Mouse (Mus musculus) neural tube, embryonic 11.5 days (tissue): ENCODE data around the gene Aox2. TPM values are rescaled to one million over a fixed set of nuclear protein-coding genes. Genes with fewer than 3 reads are reported as not detected.

Source experiments
- ATAC-seq: fragments of 200-750 bp; cut with Nextera tagmentation; 2 replicates; pipeline ENCODE4 v1.8.0; 2017; ENCODE audit warnings: moderate number of reproducible peaks, mild to moderate bottlenecking, moderate TSS enrichment, moderate library complexity; ENCODE audit not compliant: insufficient read depth, low FRiP score, low TSS enrichment
- DNase-seq: peaks from one replicate; pipeline ENCODE4 v3.0.0-alpha.2; 2015; ENCODE audit warnings: low spot score
- H3K27ac ChIP-seq: fragments of 300-500 bp; sonication (generic); 2 replicates; pipeline ENCODE4 v1.5.1; 2014; ENCODE audit warnings: low read depth, mild to moderate bottlenecking, low read length
- H3K27me3 ChIP-seq: fragments of 300-500 bp; sonication (generic); 2 replicates; pipeline ENCODE4 v1.6.1; 2014; ENCODE audit warnings: mild to moderate bottlenecking, low read length, mixed read lengths; ENCODE audit not compliant: control insufficient read depth, insufficient read depth
- H3K36me3 ChIP-seq: fragments of 300-500 bp; sonication (generic); 2 replicates; pipeline ENCODE4 v1.6.1; 2014; ENCODE audit warnings: mild to moderate bottlenecking, low read length, moderate library complexity, mixed read lengths; ENCODE audit not compliant: control insufficient read depth, insufficient read depth
- H3K4me1 ChIP-seq: fragments of 300-500 bp; sonication (generic); 2 replicates; pipeline ENCODE4 v1.6.1; 2014; ENCODE audit warnings: low read length, mixed read lengths; ENCODE audit not compliant: control insufficient read depth, insufficient read depth
- H3K4me2 ChIP-seq: fragments of 300-500 bp; sonication (generic); 2 replicates; pipeline ENCODE4 v1.6.1; 2014; ENCODE audit warnings: low read depth, mild to moderate bottlenecking, moderate library complexity
- H3K4me3 ChIP-seq: fragments of 300-500 bp; sonication (generic); 2 replicates; pipeline ENCODE4 v1.5.1; 2014; ENCODE audit warnings: low read depth, low read length
- H3K9ac ChIP-seq: fragments of 300-500 bp; sonication (generic); 2 replicates; pipeline ENCODE4 v1.6.1; 2014; ENCODE audit warnings: mild to moderate bottlenecking, low read length
- H3K9me3 ChIP-seq: fragments of 300-500 bp; sonication (generic); 2 replicates; pipeline ENCODE4 v1.6.1; 2016; ENCODE audit warnings: low read length; ENCODE audit not compliant: control insufficient read depth
- WGBS: fragments of 180-500 bp; shearing (Covaris S2); extraction: QIAGEN DNeasy Blood & Tissue Kit; methylation state at CpG from one replicate; pipeline ENCODE4 v1.1.7; 2014; 5-methylcytosine and 5-hydroxymethylcytosine counted together
- polyA plus RNA-seq: library from polyadenylated mRNA; unstranded; fragments of >200 nt; fragmentation: Nextera tagmentation; extraction: Ambion mirVana; gene quantifications from 2 replicates; pipeline ENCODE4 v1.2.1, GENCODE M21; 2014

Aox2 gene
- polyA plus RNA-seq, 1 experiment from 2014 or later = not detected

GRCm38 (mm10) chr1:58280381-58280780 lies 2.3 kb downstream of the Aox2 start:
- no peak for DNase-seq
- Histone ChIP-seq H3K27me3 (no peaks in the 10 kb centered on the region), H3K36me3 (no peaks in the 10 kb centered on the region), H3K9ac (no peak overlapping the region), H3K4me2 (no peak overlapping the region), H3K27ac (no peak overlapping the region), H3K4me1 (no peaks in the 10 kb centered on the region), H3K4me3 (no peak overlapping the region), H3K9me3 (no peaks in the 10 kb centered on the region)
- ATAC-seq = no peak
- 86% methylated on average over 4 of the region's 4 CpGs for WGBS

GRCm38 (mm10) chr1:58280939-58281624 lies 3.0 kb downstream of the Aox2 start:
- no peaks in the 10 kb centered on the region for H3K4me1 ChIP-seq
- H3K4me2 ChIP-seq = no peak overlapping the region

GRCm38 (mm10) chr1:58281625-58281988 lies 3.5 kb downstream of the Aox2 start:
- DNase-seq (no peak), ATAC-seq (no peak)
- H3K4me2 ChIP-seq = no peak overlapping the region
- no peaks in the 10 kb centered on the region for H3K27me3 ChIP-seq
- no peak overlapping the region for H3K4me3 ChIP-seq
- no peaks in the 10 kb centered on the region for H3K9me3 ChIP-seq
- 78% methylated on average over 4 of the region's 4 CpGs for WGBS
- H3K4me1 ChIP-seq = no peaks in the 10 kb centered on the region
- no peak overlapping the region for H3K27ac ChIP-seq
- H3K9ac ChIP-seq = no peak overlapping the region
- no peaks in the 10 kb centered on the region for H3K36me3 ChIP-seq

More at GRCm38 (mm10) chr1:58280939-58281624, 3.0 kb downstream of the Aox2 start:
- no peak overlapping the region for H3K4me3 ChIP-seq
- no peak overlapping the region for H3K27ac ChIP-seq
- H3K9me3 ChIP-seq = no peaks in the 10 kb centered on the region
- ATAC-seq (no peak), DNase-seq (no peak)
- whole genome bisulfite sequencing = 87% methylated on average over 13 of the region's 13 CpGs
- no peaks in the 10 kb centered on the region for H3K27me3 ChIP-seq
- H3K36me3 ChIP-seq = no peaks in the 10 kb centered on the region
- H3K9ac ChIP-seq = no peak overlapping the region

- no peak overlapping the region for H3K4me3 ChIP-seq
- 58% methylated on average over 7 of the region's 7 CpGs for WGBS
- H3K27me3 ChIP-seq = no peaks in the 10 kb centered on the region
- ATAC-seq (no peak), DNase-seq (no peak)
- no peaks in the 10 kb centered on the region for H3K36me3 ChIP-seq
- H3K9me3 ChIP-seq = no peaks in the 10 kb centered on the region
- H3K27ac ChIP-seq = no peak overlapping the region
- H3K9ac ChIP-seq = no peak overlapping the region
- no peak overlapping the region for H3K4me2 ChIP-seq
- no peaks in the 10 kb centered on the region for H3K4me1 ChIP-seq
Observed at GRCm38 (mm10) chr1:58284505-58284904, 6.4 kb downstream of the Aox2 start.

GRCm38 (mm10) chr1:58288091-58288490 lies 10.0 kb downstream of the Aox2 start:
- Histone ChIP-seq H3K9ac (no peak overlapping the region), H3K4me3 (no peak overlapping the region), H3K4me1 (no peaks in the 10 kb centered on the region), H3K9me3 (no peaks in the 10 kb centered on the region), H3K36me3 (no peaks in the 10 kb centered on the region), H3K4me2 (no peak overlapping the region), H3K27me3 (no peaks in the 10 kb centered on the region), H3K27ac (no peak overlapping the region)
- DNase-seq = no peak
- ATAC-seq = no peak
- 81% methylated on average over 3 of the region's 3 CpGs for WGBS

GRCm38 (mm10) chr1:58289863-58290469 lies 11.8 kb downstream of the Aox2 start:
- H3K4me2 ChIP-seq = no peak overlapping the region
- no peak overlapping the region for H3K27ac ChIP-seq
- no peak for DNase-seq

GRCm38 (mm10) chr1:58291394-58292300 lies 13.5 kb downstream of the Aox2 start:
- no peak for ATAC-seq
- Histone ChIP-seq H3K4me3 (no peak overlapping the region), H3K27ac (no peak overlapping the region), H3K4me1 (no peaks in the 10 kb centered on the region), H3K36me3 (no peaks in the 10 kb centered on the region), H3K9me3 (no peaks in the 10 kb centered on the region), H3K4me2 (no peak overlapping the region), H3K27me3 (no peaks in the 10 kb centered on the region), H3K9ac (no peak overlapping the region)
- WGBS = 71% methylated on average over 13 of the region's 13 CpGs
- no peak for DNase-seq

More at GRCm38 (mm10) chr1:58289863-58290469, 11.8 kb downstream of the Aox2 start:
- Histone ChIP-seq H3K4me1 (no peaks in the 10 kb centered on the region), H3K27me3 (no peaks in the 10 kb centered on the region), H3K36me3 (no peaks in the 10 kb centered on the region), H3K4me3 (no peak overlapping the region), H3K9ac (no peak overlapping the region), H3K9me3 (no peaks in the 10 kb centered on the region)
- no peak for ATAC-seq
- WGBS = 56% methylated on average over 16 of the region's 16 CpGs

- H3K4me2 ChIP-seq = no peak overlapping the region
- ATAC-seq = no peak
- no peaks in the 10 kb centered on the region for H3K9me3 ChIP-seq
- no peak overlapping the region for H3K4me3 ChIP-seq
- H3K36me3 ChIP-seq = no peaks in the 10 kb centered on the region
- H3K27me3 ChIP-seq = no peaks in the 10 kb centered on the region
- no peaks in the 10 kb centered on the region for H3K4me1 ChIP-seq
- no peak overlapping the region for H3K27ac ChIP-seq
- no peak overlapping the region for H3K9ac ChIP-seq
- no peak for DNase-seq
- 86% methylated on average over 5 of the region's 5 CpGs for WGBS
Observed at GRCm38 (mm10) chr1:58294730-58295129, 16.6 kb downstream of the Aox2 start.
